12 mouse cellular contexts compared by ENCODE assay signal in the genomic region with DNA sequence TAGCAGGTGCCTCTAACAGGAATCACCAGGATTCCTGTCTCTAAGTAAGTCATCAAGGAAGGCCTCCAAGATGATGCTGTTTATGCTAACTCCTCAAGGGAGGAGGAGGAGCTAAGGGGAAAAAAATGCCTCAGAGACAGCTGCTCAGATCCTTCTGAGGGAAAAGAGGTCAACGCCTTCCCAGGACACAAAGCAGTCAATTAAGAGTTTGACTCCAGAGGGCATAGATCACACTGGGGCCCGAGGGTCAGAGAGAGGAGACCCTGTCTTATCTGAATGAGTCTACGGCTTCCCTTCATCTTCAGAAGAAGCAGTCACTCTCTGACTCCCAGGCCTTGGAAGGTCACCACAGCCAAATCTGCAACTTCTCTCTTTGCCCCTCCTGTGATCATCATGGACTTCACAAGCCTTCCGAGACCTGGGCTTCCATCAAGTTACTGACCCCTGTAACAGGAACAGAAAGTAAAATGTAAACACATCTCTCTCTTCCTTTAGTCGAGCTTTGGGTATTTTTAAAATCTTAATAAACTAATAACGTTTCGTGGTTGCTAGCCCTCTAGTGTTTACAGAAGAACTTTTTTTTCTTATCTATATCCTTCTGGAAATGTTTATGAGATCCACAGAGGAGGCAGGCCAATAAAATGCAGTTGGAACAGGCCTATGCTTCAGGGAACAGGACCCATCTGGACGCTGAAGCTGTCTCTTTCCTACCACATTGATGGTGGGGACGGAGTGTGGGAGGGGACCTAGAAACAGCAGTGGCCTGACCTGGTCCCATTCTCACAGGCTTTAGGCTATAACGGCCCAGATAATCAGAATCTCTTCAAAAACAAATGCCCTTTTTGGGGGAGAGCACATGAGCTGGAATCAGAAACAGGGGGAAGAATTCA.
DNase-seq lines count a peak whose midpoint lies in the region; ATAC-seq lines count a peak whose summit lies in the region.
"Had no signal": no experiment of that assay in that cellular context is flagged by ENCODE, and none has a peak within 500 bp of the region (broad histone marks: within the 10 kb centered on the region; RNA-seq: fewer than 3 reads in every experiment).

No protein-coding gene starts in this region.

- WGBS in heart, embryonic 15.5 days: 44% methylated on average over 10 of the region's 10 CpGs
- WGBS in heart, embryonic 12.5 days: 49% methylated on average over 10 of the region's 10 CpGs
- 53% methylated on average over 10 of the region's 10 CpGs for WGBS in midbrain, embryonic 16.5 days

- H3K27me3 ChIP-seq in heart, embryonic 15.5 days: no peaks in the 10 kb centered on the region
- H3K27me3 ChIP-seq in heart, embryonic 12.5 days (replicated peaks): no peaks in the 10 kb centered on the region
- H3K27me3 ChIP-seq in midbrain, embryonic 16.5 days (ENCODE audit: control insufficient read depth, insufficient read depth, low read depth, low read length): no peaks in the 10 kb centered on the region
- H3K27me3 ChIP-seq: limb, embryonic 15.5 days had no signal

- H3K4me1 ChIP-seq in heart, embryonic 15.5 days (replicated peaks): 0 out of 2 replicates have a peak, but pooled peaks cover 3% of the 10 kb centered on the region
- 0 out of 2 replicates have a peak, but pooled peaks cover 12% of the 10 kb centered on the region for H3K4me1 ChIP-seq in heart, embryonic 12.5 days (replicated peaks)
- no peaks in the 10 kb centered on the region for H3K4me1 ChIP-seq in midbrain, embryonic 16.5 days (ENCODE audit: control insufficient read depth, insufficient read depth, low read length)

- no peak overlapping the region for H3K9ac ChIP-seq in heart, embryonic 15.5 days
- H3K9ac ChIP-seq in heart, embryonic 12.5 days: no peak overlapping the region
- H3K9ac ChIP-seq in midbrain, embryonic 16.5 days (ENCODE audit: low read depth, low read length): no peak overlapping the region
- H3K9ac ChIP-seq: limb, embryonic 15.5 days had no signal

- no peaks in the 10 kb centered on the region for H3K9me3 ChIP-seq in heart, embryonic 15.5 days (replicated peaks)
- no peaks in the 10 kb centered on the region for H3K9me3 ChIP-seq in heart, embryonic 12.5 days (replicated peaks)
- no peaks in the 10 kb centered on the region for H3K9me3 ChIP-seq in midbrain, embryonic 16.5 days (replicated peaks; ENCODE audit: control insufficient read depth, low read length, poor library complexity, severe bottlenecking)
- H3K9me3 ChIP-seq: limb, embryonic 15.5 days had no signal

- H3K27ac ChIP-seq in heart, embryonic 15.5 days: peak overlapping the region; percentile 1; the same call in 1 of the 2 replicates
- no peak overlapping the region for H3K27ac ChIP-seq in heart, embryonic 12.5 days (ENCODE audit: poor library complexity, severe bottlenecking)
- H3K27ac ChIP-seq in midbrain, embryonic 16.5 days (ENCODE audit: low read length): no peak overlapping the region
- H3K27ac ChIP-seq: limb, embryonic 15.5 days had no signal

- peak; percentile 49 for DNase-seq in lung, postnatal 10 days
- no peak for DNase-seq in lung, adult 18-20 months
- DNase-seq in kidney, postnatal 4 days: peak; percentile 57 to 68
- no peak for DNase-seq in cerebellum, postnatal 25 days
- no peak for DNase-seq in cerebellum, postnatal 10 days
- DNase-seq: cerebellum, postnatal 36 days had no signal

- H3K36me3 ChIP-seq in heart, embryonic 15.5 days: no peaks in the 10 kb centered on the region
- no peaks in the 10 kb centered on the region for H3K36me3 ChIP-seq in heart, embryonic 12.5 days
- H3K36me3 ChIP-seq in midbrain, embryonic 16.5 days (ENCODE audit: control insufficient read depth, insufficient read depth, low read length): no peaks in the 10 kb centered on the region

- H3K4me2 ChIP-seq in heart, embryonic 15.5 days: no peak overlapping the region
- H3K4me2 ChIP-seq in heart, embryonic 12.5 days: no peak overlapping the region
- no peak overlapping the region for H3K4me2 ChIP-seq in midbrain, embryonic 16.5 days (ENCODE audit: low read length)
- H3K4me2 ChIP-seq: limb, embryonic 15.5 days had no signal

- H3K4me3 ChIP-seq in heart, embryonic 15.5 days: no peak overlapping the region
- H3K4me3 ChIP-seq in heart, embryonic 12.5 days: no peak overlapping the region
- no peak overlapping the region for H3K4me3 ChIP-seq in midbrain, embryonic 16.5 days (ENCODE audit: low read depth, low read length)
- H3K4me3 ChIP-seq: limb, embryonic 15.5 days had no signal

- no peak for ATAC-seq in heart, embryonic 15.5 days (replicated peaks; ENCODE audit: insufficient number of reproducible peaks, insufficient read depth, low FRiP score, low read depth)
- no peak for ATAC-seq in heart, embryonic 12.5 days (ENCODE audit: insufficient number of reproducible peaks, low FRiP score)
- ATAC-seq in midbrain, embryonic 16.5 days: no peak
- ATAC-seq: CD4-positive, CD25-positive, alpha-beta regulatory T cell, adult 4 months; hindbrain, embryonic 16.5 days had no signal

Comparison
In these comparisons a context has a peak if more than half of its experiments do, and no peak if none do; other contexts are left out.
1. DNase-seq: peak in lung, postnatal 10 days (single experiment) and kidney, postnatal 4 days (2 of 2); none in lung, adult 18-20 months (0 of 2), cerebellum, postnatal 25 days (0 of 2) and cerebellum, postnatal 10 days (0 of 2).